Mouse (Mus musculus) layer of hippocampus, adult 9-11 months (tissue): Measurements from ENCODE around the gene Npat.

ENCODE experiments used
- DNase-seq: peaks from one replicate; pipeline ENCODE4 v3.0.0; 2022

The Npat gene

GRCm38 (mm10) chr9:53609968-53610781 is 73.3 kb downstream of the Npat start, which contains the start of gene Acat1:
TSS of gene Acat1 (minus strand) at chr9:53610382.
- peak; percentile 94 for DNase-seq

- DNase-seq, result no peak
Measured at GRCm38 (mm10) chr9:53614286-53614685, 77.4 kb downstream of the Npat start.

DNA sequence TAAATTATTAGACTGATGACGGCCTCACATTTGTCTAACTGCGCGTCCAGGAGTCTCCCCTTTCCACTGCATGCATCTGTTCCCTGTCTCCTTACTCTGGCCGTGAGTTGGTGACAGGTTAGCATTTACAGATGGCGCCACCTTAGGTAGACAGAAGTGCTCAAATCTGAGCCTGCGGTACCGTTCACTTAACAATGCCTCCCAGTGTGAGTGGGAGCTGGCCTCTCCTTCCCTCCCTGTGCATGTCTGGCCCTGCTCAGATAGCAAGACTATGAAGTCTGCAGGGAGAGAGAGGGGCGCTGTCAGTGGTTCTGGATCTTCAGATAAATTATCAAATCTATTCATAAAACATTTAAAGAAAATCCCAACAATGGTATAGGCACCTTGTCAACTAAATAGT is 78.4 kb downstream of the Npat start:
- DNase-seq, result no peak
